Mouse (Mus musculus) right cerebral cortex, adult 18-20 months (tissue): Measurements from ENCODE around the gene Clec4a1.

Experiments used
- DNase-seq: peaks from one replicate; pipeline ENCODE4 v3.0.0; 2022; ENCODE audit warnings: mixed read lengths

The Clec4a1 gene

GRCm38 (mm10) chr6:122921451-122921850, at the start of gene Clec4a1:
Gene Clec4a1, plus strand, starts transcription at chr6:122921848.
- DNase-seq, result no peak

- no peak for DNase-seq
Observed at GRCm38 (mm10) chr6:122872800-122873199, 48.8 kb upstream of the Clec4a1 start.

DNA sequence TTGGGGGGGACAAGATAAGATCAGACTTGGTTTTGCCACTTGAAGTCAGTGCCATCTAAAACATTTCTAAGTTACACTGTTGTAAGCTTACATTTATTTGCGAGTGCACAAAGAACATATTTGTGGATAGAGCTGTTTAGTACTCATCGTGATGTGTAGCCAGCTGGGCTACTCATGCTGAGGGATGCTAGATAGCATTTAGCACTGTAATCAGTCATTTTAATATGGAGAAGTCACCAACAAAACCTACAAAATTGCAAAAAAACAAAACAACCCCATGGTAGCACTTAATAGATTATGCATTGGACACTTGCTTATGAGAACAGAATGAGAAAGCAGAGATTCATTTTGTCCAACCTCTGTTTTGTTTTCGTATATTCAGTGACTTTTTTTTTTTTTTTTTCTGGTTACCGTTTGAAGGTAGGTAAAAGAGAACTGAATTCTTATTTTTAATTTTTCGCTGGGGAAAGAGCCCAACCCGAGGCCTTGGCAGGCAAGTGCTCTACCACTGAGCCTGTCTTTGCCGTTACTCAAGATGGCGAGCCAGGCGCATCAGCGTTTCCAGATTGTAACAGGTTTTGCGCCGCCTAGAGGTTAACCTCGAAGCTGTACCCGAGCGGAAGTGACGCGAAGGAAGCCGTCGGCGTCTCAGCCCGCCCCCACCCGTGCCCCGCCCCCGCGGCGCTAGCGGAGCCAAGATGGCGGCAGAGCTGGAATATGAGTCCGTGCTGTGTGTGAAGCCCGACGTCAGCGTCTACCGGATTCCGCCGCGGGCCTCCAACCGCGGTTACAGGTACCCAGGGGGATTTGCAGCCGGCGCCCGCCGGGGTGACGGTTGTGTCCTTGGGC, 47.6 kb upstream of the Clec4a1 start, which contains the start of gene Necap1:
Necap1 (plus strand) TSS at position 604 of the 849 bp plus-strand sequence.
- DNase-seq, result peak; percentile 98

DNA sequence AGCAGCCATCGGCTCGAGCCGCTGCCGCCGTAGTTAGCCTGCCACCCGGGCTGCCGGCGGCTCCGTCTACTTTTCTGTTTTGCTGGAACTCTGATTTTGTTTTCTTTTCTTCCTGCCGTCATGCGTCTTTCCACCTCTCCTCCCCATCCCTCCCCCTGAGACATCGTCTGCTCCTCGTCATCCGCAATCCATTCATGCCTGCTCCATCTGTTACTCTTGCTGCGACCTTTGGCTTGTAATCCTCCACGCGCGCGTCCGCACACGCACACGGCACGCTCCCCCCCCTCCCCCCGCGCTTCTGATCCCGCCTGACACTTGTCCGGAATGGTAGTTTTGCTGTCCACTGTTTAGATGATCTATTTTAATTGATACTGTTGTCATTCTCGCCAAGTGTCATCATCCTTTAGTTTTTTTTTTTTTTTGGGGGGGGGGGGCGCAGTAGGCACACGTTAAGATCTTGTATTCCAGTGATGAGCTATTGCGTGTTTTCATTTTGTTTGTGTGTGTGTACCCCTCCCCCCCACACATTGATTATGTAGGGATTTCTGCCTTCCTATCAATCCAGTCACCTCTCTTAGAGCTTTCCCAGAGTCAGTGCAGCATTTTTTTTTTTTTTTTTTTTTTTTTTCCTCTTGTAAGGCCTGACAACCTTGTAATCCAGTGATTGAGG, 46.8 kb upstream of the Clec4a1 start:
- no peak for DNase-seq

- no peak for DNase-seq
Observed at GRCm38 (mm10) chr6:122879141-122879735, 42.4 kb upstream of the Clec4a1 start.

GRCm38 (mm10) chr6:122879781-122880505, 41.7 kb upstream of the Clec4a1 start:
- no peak for DNase-seq

- no peak for DNase-seq
Observed at GRCm38 (mm10) chr6:122881287-122881686, 40.4 kb upstream of the Clec4a1 start.

GRCm38 (mm10) chr6:122883603-122884002, 38.0 kb upstream of the Clec4a1 start:
- DNase-seq, result no peak

GRCm38 (mm10) chr6:122889599-122889998, 32.0 kb upstream of the Clec4a1 start:
- no peak for DNase-seq

- DNase-seq, result peak; percentile 61
Observed at GRCm38 (mm10) chr6:122892442-122893049, 29.1 kb upstream of the Clec4a1 start.

DNA sequence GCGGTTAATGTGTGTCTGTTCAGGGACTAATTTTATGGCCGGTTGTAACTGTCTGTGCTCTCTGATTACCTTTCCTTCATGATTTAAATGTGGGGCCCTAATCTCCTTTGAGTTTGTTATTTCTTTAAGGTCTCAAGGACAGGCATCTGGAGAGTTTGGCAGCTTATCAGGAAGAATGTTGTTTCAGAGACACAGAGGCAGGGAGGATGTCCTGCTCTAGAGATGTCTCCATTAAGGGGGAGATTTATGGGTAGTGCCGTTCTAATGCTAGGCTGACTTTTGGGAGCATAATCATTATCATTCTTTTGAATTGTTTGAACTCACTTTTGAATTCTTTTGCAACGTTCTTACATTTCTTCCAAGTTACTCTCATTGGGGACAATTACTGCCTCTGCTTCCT, 1.7 kb upstream of the Clec4a1 start:
- DNase-seq, result no peak

GRCm38 (mm10) chr6:122934845-122935244, 13.2 kb downstream of the Clec4a1 start:
- DNase-seq, result no peak

GRCm38 (mm10) chr6:122939618-122940017, 18.0 kb downstream of the Clec4a1 start:
- DNase-seq, result no peak

DNA sequence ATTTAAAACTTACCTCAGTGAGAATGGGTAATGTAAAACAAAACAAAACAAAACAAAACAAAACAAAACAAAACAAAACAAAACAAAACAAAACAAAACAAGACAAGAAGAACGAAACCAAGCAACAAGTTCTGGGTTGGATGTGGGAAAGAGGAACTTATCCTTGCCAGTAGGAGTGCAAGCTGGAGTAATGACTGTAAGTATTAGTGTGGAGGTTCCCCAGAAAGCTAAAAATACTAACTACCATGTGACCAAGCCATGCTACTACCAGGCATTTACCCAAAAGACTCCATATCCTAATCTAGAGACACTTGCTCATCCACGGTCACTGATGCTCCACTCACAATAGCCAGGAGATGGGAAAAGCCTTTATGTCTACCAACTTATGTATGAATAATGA, 25.1 kb downstream of the Clec4a1 start:
- no peak for DNase-seq

DNA sequence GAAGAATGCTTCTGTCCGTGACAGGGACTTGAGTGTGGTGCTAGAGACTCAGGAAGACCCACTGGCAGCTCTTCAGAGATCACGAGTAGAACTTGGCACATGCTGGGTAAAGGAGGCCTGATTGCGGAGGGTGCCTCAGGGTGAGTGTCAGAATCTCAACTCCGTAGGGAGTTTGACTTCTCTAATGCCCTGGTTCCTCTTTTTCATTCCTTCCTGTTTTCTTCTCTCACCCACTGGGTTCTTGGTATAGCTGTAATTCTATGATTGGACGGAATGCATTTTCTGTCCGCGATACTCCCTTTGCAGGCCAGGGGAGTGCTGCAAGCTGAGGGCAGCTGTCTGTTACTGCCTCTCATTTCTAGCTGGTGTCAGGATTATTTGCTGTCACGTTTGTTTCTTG, 30.8 kb downstream of the Clec4a1 start, which contains the start of gene Clec4a3:
Clec4a3 (plus strand) TSS at position 115 of the 400 bp plus-strand sequence.
- DNase-seq, result no peak

DNA sequence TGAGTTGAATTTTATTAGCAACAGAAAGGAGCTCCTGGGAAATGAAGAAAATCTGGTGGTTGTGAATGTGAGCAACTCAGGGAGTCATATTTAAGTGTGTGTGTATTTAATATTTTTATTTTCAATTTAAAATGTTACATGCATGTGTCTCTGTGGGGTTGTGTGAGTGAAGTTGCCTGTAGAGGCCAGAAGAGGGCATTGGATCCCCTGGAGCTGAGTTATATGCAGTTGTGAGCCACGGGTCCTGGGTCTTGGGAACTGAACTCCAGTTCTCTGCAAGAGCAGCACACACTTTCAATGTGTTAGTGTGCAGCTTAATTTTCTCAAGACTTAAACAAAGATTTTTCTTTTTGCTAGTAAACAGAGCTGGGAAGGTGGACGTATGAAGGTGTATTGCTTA, 42.9 kb downstream of the Clec4a1 start:
- DNase-seq, result no peak

- no peak for DNase-seq
Observed at GRCm38 (mm10) chr6:122969048-122969447, 47.4 kb downstream of the Clec4a1 start.
